Mouse (Mus musculus): ENCODE results near the gene Tppp. TPM values are rescaled to one million over a fixed set of nuclear protein-coding genes. Genes with fewer than 3 reads are reported as not detected.

Gene Tppp
- polyA plus RNA-seq (2014; fragmentation: Illumina TruSeq; extraction: RNeasy Lipid Tissue Mini Kit (QIAGEN cat#74804); ENCODE audit: low read depth, low replicate concordance): 16.3 TPM

DNA sequence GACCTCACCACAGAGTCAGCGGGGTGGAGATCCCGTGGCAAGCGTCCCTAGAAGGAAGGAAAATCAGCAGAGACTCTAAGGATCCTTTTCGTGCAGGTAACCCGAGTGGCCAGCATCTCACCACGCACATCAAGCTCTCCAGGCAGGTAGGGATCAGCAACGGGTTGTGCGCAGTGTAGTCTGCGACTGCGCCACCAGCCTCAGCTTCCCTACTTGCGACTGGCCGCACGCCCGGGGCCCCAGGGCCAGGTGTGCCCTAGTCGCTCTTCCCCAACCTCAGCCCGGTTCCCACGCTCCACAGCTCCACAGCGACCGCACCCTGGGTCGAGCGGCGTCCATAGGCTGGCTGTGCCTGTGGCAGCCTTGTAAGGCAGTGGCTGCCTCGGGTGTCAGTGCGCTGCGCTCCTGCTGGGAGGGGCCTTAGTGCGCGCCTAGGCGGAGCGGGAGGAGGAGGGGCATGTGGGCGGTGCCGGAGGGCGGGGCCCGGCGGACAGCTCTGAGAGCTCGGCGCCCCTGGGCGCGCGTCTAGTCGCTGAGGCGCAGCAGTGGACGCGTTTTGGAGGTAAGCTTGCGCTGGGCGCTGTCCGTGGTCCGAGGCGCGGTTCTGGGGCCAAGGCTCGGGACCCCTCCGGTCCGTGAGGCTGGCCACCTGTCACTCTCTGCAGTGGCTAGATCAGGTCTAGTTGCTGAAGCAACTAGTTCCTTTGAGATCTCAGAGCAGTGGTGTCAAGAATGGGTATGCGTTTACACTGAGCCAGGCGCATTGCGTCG is at the start of gene Tppp:
Tppp (plus strand) TSS at position 460 of the 771 bp plus-strand sequence.

GRCm38 (mm10) chr13:73963551-73963950 is 45.7 kb upstream of the Tppp start, which contains the start of gene Zdhhc11:
Zdhhc11 (plus strand) TSS chr13:73963851.

DNA sequence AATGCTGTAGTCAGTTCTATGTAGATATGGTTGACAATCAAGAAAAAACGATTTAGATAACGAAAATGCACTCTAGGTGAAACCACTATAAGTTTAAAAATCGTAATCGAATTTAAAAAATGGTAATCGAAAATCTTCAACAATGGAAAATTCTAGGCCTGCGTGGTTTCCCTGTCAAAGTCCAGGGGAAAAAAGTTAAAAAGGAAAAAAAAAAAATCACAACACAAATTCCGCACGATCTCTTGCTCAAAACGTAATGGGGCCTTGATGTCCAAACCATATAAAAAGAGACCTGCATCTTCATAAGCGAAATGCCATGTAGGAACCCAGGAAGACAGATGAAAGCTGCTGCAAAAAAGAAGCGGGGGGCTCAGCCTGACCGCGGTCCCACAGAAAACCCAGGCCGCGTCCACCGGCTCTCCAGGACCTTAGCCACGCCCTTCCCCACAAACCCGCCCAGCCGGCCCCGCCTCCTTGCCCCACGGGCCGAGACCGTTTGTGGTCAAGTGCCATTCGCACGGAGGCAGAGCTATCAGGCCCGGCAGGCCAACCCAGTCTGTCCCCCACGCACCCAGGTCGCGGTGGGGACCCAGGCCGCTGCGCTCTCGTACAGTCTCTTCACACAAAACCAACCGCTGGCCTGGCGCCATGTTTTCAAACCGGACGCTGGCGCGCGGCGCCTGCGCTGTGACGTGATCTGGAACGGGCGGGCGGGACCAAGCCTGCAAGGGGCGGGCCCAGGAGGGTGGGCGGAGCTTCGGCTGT is 52.6 kb downstream of the Tppp start, which contains the start of gene Cep72:
Cep72 (minus strand) TSS at position 687 of the 765 bp plus-strand sequence.

Other genes starting within 250 kb of the Tppp start
- gene Nkd2, start 161.8 kb upstream of the Tppp start, polyA plus RNA-seq (2014; fragmentation: Illumina TruSeq; extraction: RNeasy Lipid Tissue Mini Kit (QIAGEN cat#74804); ENCODE audit: low read depth, low replicate concordance): 3.4 TPM
- gene Trip13, start 71.6 kb upstream of the Tppp start, polyA plus RNA-seq (2014; fragmentation: Illumina TruSeq; extraction: RNeasy Lipid Tissue Mini Kit (QIAGEN cat#74804); ENCODE audit: low read depth, low replicate concordance): 1.2 TPM
- 31.8 TPM for gene Brd9, start 71.6 kb upstream of the Tppp start, polyA plus RNA-seq (2014; fragmentation: Illumina TruSeq; extraction: RNeasy Lipid Tissue Mini Kit (QIAGEN cat#74804); ENCODE audit: low read depth, low replicate concordance)
- 0.71 TPM for gene Zdhhc11, start 45.6 kb upstream of the Tppp start, polyA plus RNA-seq (2014; fragmentation: Illumina TruSeq; extraction: RNeasy Lipid Tissue Mini Kit (QIAGEN cat#74804); ENCODE audit: low read depth, low replicate concordance)
- 6.2 TPM for gene Cep72, start 52.9 kb downstream of the Tppp start, polyA plus RNA-seq (2014; fragmentation: Illumina TruSeq; extraction: RNeasy Lipid Tissue Mini Kit (QIAGEN cat#74804); ENCODE audit: low read depth, low replicate concordance)
- 5.0 TPM for gene Slc9a3, start 112.0 kb downstream of the Tppp start, polyA plus RNA-seq (2014; fragmentation: Illumina TruSeq; extraction: RNeasy Lipid Tissue Mini Kit (QIAGEN cat#74804); ENCODE audit: low read depth, low replicate concordance)
- 26.5 TPM for gene Exoc3, start 199.3 kb downstream of the Tppp start, polyA plus RNA-seq (2014; fragmentation: Illumina TruSeq; extraction: RNeasy Lipid Tissue Mini Kit (QIAGEN cat#74804); ENCODE audit: low read depth, low replicate concordance)

Data from adipose tissue, adult 10 weeks (tissue).